Mouse (Mus musculus) embryonic facial prominence, embryonic 11.5 days (tissue): ENCODE measurements around the gene Sdc1. TPM values are rescaled to one million over a fixed set of nuclear protein-coding genes. Genes with fewer than 3 reads are reported as not detected.

Source experiments
- ATAC-seq: fragments of 200-750 bp; cut with Nextera tagmentation; replicated peaks from 2 replicates; pipeline ENCODE4 v1.8.0; 2017; ENCODE audit warnings: low read depth; ENCODE audit not compliant: insufficient number of reproducible peaks, low FRiP score, low TSS enrichment
- DNase-seq: peaks from one replicate; pipeline ENCODE4 v3.0.0-alpha.2; 2015; ENCODE audit warnings: low spot score
- H3K27ac ChIP-seq: fragments of 300-500 bp; sonication (generic); replicated peaks from 2 replicates; pipeline ENCODE4 v1.5.1; 2014; ENCODE audit warnings: mild to moderate bottlenecking, low read depth, low read length, control low read depth
- H3K27me3 ChIP-seq: fragments of 300-500 bp; sonication (generic); 2 replicates; pipeline ENCODE4 v1.6.1; 2014; ENCODE audit warnings: mild to moderate bottlenecking, low read length, moderate library complexity, mixed read lengths; ENCODE audit not compliant: control insufficient read depth, insufficient read depth
- H3K36me3 ChIP-seq: fragments of 300-500 bp; sonication (generic); replicated peaks from 2 replicates; pipeline ENCODE4 v1.6.1; 2014; ENCODE audit warnings: low read depth, mild to moderate bottlenecking, low read length, moderate library complexity, mixed read lengths; ENCODE audit not compliant: control insufficient read depth, insufficient read depth
- H3K4me1 ChIP-seq: fragments of 300-500 bp; sonication (generic); 2 replicates; pipeline ENCODE4 v1.6.1; 2014; ENCODE audit warnings: low read length, mixed read lengths; ENCODE audit not compliant: control insufficient read depth, insufficient read depth
- H3K4me2 ChIP-seq: fragments of 300-500 bp; sonication (generic); 2 replicates; pipeline ENCODE4 v1.6.1; 2014; ENCODE audit warnings: low read depth, mild to moderate bottlenecking, control low read depth, low read length, moderate library complexity
- H3K4me3 ChIP-seq: fragments of 300-500 bp; sonication (generic); 2 replicates; pipeline ENCODE4 v1.5.1; 2014; ENCODE audit warnings: low read depth, low read length, control low read depth
- H3K9ac ChIP-seq: fragments of 300-500 bp; sonication (generic); replicated peaks from 2 replicates; pipeline ENCODE4 v1.6.1; 2014; ENCODE audit warnings: mild to moderate bottlenecking, control low read depth, low read length
- H3K9me3 ChIP-seq: fragments of 300-500 bp; sonication (generic); replicated peaks from 2 replicates; pipeline ENCODE4 v1.6.1; 2016; ENCODE audit warnings: mild to moderate bottlenecking, low read length, inconsistent platforms, mixed read lengths; ENCODE audit not compliant: control insufficient read depth
- WGBS: fragments of 180-500 bp; shearing (Covaris S2); extraction: QIAGEN DNeasy Blood & Tissue Kit; methylation state at CpG from one replicate; pipeline ENCODE4 v1.1.7; 2014; 5-methylcytosine and 5-hydroxymethylcytosine counted together
- polyA plus RNA-seq: library from polyadenylated mRNA; unstranded; fragments of >200 nt; fragmentation: Nextera tagmentation; extraction: Ambion mirVana; gene quantifications from 2 replicates; pipeline ENCODE4 v1.2.1, GENCODE M21; 2014

The Sdc1 gene
- polyA plus RNA-seq, 1 experiment from 2014 or later: 128 TPM

GRCm38 (mm10) chr12:8760561-8760960 lies 10.6 kb upstream of the Sdc1 start:
- no peaks in the 10 kb centered on the region for H3K9me3 ChIP-seq
- no peak overlapping the region for H3K9ac ChIP-seq
- no peaks in the 10 kb centered on the region; the same call in 1 of the 2 replicates for H3K4me1 ChIP-seq
- H3K4me2 ChIP-seq: no peak overlapping the region
- no peak overlapping the region for H3K27ac ChIP-seq
- peaks cover 2% of the 10 kb centered on the region; the same call in 1 of the 2 replicates for H3K36me3 ChIP-seq
- H3K4me3 ChIP-seq: no peak overlapping the region
- 85% methylated on average over 6 of the region's 6 CpGs for WGBS
- DNase-seq (peak; percentile 13), ATAC-seq (no peak)
- H3K27me3 ChIP-seq: no peaks in the 10 kb centered on the region

DNA sequence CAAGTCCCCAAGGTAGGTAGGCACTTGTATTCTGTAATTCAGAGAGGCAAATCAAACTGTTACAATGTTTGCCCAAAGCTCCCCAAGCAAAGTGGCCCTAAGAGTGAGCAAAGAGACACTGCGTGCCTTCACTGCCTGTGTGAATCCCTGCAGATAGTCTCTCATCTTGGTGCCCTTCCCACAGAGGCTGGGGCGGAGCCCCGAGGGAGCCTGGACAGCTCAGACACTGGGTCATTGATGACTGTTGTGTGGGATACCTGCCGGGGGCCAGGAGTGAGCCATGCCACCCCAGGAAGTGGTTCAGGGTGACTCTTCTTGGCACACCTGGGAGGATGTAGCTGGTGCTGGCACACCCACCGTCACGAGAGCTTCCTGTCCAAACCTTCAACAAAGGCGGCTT lies 10.1 kb upstream of the Sdc1 start:
- Histone ChIP-seq H3K4me1 (no peaks in the 10 kb centered on the region; the same call in 1 of the 2 replicates), H3K9me3 (no peaks in the 10 kb centered on the region), H3K4me2 (no peak overlapping the region), H3K27me3 (no peaks in the 10 kb centered on the region), H3K27ac (no peak overlapping the region), H3K36me3 (peaks cover 2% of the 10 kb centered on the region; the same call in 1 of the 2 replicates), H3K4me3 (no peak overlapping the region), H3K9ac (no peak overlapping the region)
- WGBS: 80% methylated on average over 7 of the region's 7 CpGs
- ATAC-seq: no peak
- DNase-seq: no peak

GRCm38 (mm10) chr12:8762667-8763066 lies 8.5 kb upstream of the Sdc1 start:
- no peak for ATAC-seq
- H3K36me3 ChIP-seq: no peaks in the 10 kb centered on the region
- no peaks in the 10 kb centered on the region; the same call in 1 of the 2 replicates for H3K4me1 ChIP-seq
- peak; percentile 36 for DNase-seq
- no peaks in the 10 kb centered on the region for H3K9me3 ChIP-seq
- H3K9ac ChIP-seq: no peak overlapping the region
- no peak overlapping the region for H3K4me3 ChIP-seq
- no peak overlapping the region for H3K4me2 ChIP-seq
- H3K27ac ChIP-seq: no peak overlapping the region
- H3K27me3 ChIP-seq: no peaks in the 10 kb centered on the region
- 77% methylated on average over 2 of the region's 2 CpGs for WGBS

- no peaks in the 10 kb centered on the region for H3K9me3 ChIP-seq
- no peak overlapping the region for H3K4me3 ChIP-seq
- no peaks in the 10 kb centered on the region for H3K27me3 ChIP-seq
- DNase-seq (no peak), ATAC-seq (no peak)
- H3K36me3 ChIP-seq: no peaks in the 10 kb centered on the region
- H3K4me2 ChIP-seq: no peak overlapping the region
- no peaks in the 10 kb centered on the region; the same call in 1 of the 2 replicates for H3K4me1 ChIP-seq
- WGBS: 85% methylated on average over 15 of the region's 15 CpGs
- no peak overlapping the region for H3K9ac ChIP-seq
- no peak overlapping the region for H3K27ac ChIP-seq
These were observed 6.7 kb upstream of the Sdc1 start for GRCm38 (mm10) chr12:8764221-8764930.

DNA sequence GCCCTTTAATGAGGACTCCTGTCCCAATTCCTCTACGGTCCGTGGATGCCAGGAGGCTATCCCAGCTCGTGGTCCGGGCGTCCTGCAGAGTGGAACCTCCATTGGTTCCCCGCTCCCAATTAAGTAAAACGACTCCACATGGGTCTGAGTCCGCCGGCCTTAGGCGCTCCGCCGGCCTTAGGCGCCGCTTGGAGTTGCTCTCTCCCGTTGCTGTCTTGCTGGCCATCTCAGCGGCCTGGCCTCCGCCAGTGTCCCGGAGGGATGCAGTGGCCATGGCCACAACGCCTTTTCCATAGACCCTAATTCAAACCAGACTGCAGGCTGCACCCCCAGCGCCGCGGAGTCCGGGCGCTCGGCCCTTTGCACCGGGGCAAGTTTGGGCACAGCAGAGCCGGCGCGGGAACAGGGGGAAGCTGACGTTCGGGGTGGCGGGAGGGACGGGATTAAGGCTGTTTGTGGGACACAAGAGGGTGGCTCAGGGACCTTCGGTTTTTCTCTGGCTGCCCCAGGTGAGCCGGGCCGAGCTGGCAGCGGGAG lies 789 bp downstream of the Sdc1 start:
- Histone ChIP-seq H3K4me2 (peak overlapping the region; percentile 86), H3K27ac (peak overlapping the region; percentile 88), H3K36me3 (no peaks in the 10 kb centered on the region), H3K4me3 (peak overlapping the region; percentile 86), H3K4me1 (peaks cover 5% of the 10 kb centered on the region), H3K27me3 (no peaks in the 10 kb centered on the region), H3K9me3 (no peaks in the 10 kb centered on the region), H3K9ac (peak overlapping the region; percentile 97)
- under 1% methylated on average over 37 of the region's 37 CpGs for WGBS
- DNase-seq (peak; percentile 70), ATAC-seq (peak; percentile 8)

- Histone ChIP-seq H3K27ac (peak overlapping the region; percentile 88), H3K27me3 (no peaks in the 10 kb centered on the region), H3K9me3 (no peaks in the 10 kb centered on the region), H3K4me2 (peak overlapping the region; percentile 86), H3K4me1 (peaks cover 5% of the 10 kb centered on the region), H3K36me3 (no peaks in the 10 kb centered on the region), H3K4me3 (peak overlapping the region; percentile 86), H3K9ac (peak overlapping the region; percentile 97)
- DNase-seq (peak; percentile 79), ATAC-seq (peak; percentile 29)
- under 1% methylated on average over 43 of the region's 55 CpGs for WGBS
These were observed 1.5 kb downstream of the Sdc1 start for GRCm38 (mm10) chr12:8772451-8773143.

GRCm38 (mm10) chr12:8773336-8773735 lies 2.2 kb downstream of the Sdc1 start:
- DNase-seq: peak; percentile 9
- H3K27me3 ChIP-seq: no peaks in the 10 kb centered on the region
- peak overlapping the region; percentile 86 for H3K4me3 ChIP-seq
- H3K9ac ChIP-seq: peak overlapping the region; percentile 97
- H3K27ac ChIP-seq: no peak overlapping the region
- no peaks in the 10 kb centered on the region for H3K9me3 ChIP-seq
- no peak for ATAC-seq
- H3K4me1 ChIP-seq: peaks cover 5% of the 10 kb centered on the region
- H3K36me3 ChIP-seq: no peaks in the 10 kb centered on the region
- peak overlapping the region; percentile 86 for H3K4me2 ChIP-seq
- 18% methylated on average over 6 of the region's 6 CpGs for WGBS

- Histone ChIP-seq H3K4me1 (peaks cover 5% of the 10 kb centered on the region), H3K27ac (no peak overlapping the region), H3K9me3 (no peaks in the 10 kb centered on the region), H3K4me3 (peak overlapping the region; percentile 86), H3K27me3 (no peaks in the 10 kb centered on the region), H3K4me2 (peak overlapping the region; percentile 86), H3K9ac (no peak overlapping the region), H3K36me3 (no peaks in the 10 kb centered on the region)
- DNase-seq: no peak
- ATAC-seq: no peak
These were observed 3.1 kb downstream of the Sdc1 start for GRCm38 (mm10) chr12:8774183-8774582.
